Mouse (Mus musculus): ENCODE measurements around the gene Rap1gap. TPM values are rescaled to one million over a fixed set of nuclear protein-coding genes. Genes with fewer than 3 reads are reported as not detected.

The Rap1gap gene
- 3.1 TPM for polyA plus RNA-seq (2017; shearing (Covaris generic))

DNA sequence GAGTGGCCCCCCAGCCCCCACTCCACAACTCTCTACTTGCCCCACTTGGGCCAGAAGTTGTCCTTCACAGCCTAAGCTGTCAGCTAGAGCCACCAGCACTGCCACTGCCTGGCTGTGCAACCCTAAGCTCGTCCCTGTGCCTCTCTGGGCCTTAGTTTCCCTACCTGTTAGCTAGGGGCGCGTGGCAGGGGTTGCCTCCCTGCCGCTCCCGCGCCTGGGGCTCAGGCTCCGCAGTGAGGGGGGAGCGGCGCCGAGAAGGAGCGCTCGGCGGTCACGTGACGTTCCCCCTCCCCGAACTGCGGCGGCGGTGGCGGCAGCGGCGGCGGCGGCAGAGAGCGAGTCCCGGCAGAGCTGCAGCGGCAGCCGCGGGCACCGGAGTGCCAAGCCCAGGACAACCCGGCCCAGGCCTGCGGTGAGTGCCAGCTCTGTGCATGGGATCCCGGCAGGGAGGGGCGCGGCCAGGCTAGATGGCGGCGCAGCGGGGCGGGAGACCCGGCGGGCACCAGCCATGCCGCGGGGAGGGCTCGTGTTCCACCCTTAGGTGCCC, at the start of gene Rap1gap:
Gene Rap1gap, plus strand, starts transcription at position 294 of the 547 bp plus-strand sequence.

Other genes with a start within 250 kb of the Rap1gap start
- gene Cela3b, start 234.2 kb upstream of the Rap1gap start, polyA plus RNA-seq (2017; shearing (Covaris generic)), result not detected
- gene 1700013G24Rik, start 211.4 kb upstream of the Rap1gap start, polyA plus RNA-seq (2017; shearing (Covaris generic)), result not detected
- gene Hspg2, start 196.0 kb upstream of the Rap1gap start, polyA plus RNA-seq (2017; shearing (Covaris generic)), result not detected
- gene Ldlrad2, start 90.2 kb upstream of the Rap1gap start, polyA plus RNA-seq (2017; shearing (Covaris generic)), result not detected
- gene Usp48, start 71.0 kb upstream of the Rap1gap start, polyA plus RNA-seq (2017; shearing (Covaris generic)), result 171 TPM
- not detected for gene Alpl, start 131.7 kb downstream of the Rap1gap start, polyA plus RNA-seq (2017; shearing (Covaris generic))
- gene Ece1, start 197.5 kb downstream of the Rap1gap start, polyA plus RNA-seq (2017; shearing (Covaris generic)), result 30.5 TPM